Mouse (Mus musculus) left cerebral cortex, adult 11 months (tissue): ENCODE data around the gene Olfr170.
"Not testable (repeated sequence)": the region's sequence is repeated elsewhere in the genome, so short reads cannot be mapped to it uniquely, and the experiment has no call there.

ENCODE experiments used
- DNase-seq: peaks from one replicate; pipeline ENCODE4 v3.0.0; 2022; ENCODE audit warnings: low spot score

The Olfr170 gene

GRCm38 (mm10) chr16:19611782-19612181 lies at the start of gene Olfr170:
TSS of gene Olfr170 (minus strand) at chr16:19611882.
- DNase-seq = not testable (repeated sequence)

GRCm38 (mm10) chr16:19629816-19630215 lies 18.1 kb upstream of the Olfr170 start, which contains the start of gene Olfr171:
TSS of gene Olfr171 (minus strand) at chr16:19629916.
- DNase-seq = no peak

- no peak for DNase-seq
Observed at GRCm38 (mm10) chr16:19603166-19603565, 8.5 kb downstream of the Olfr170 start.

GRCm38 (mm10) chr16:19571709-19572108 lies 40.0 kb downstream of the Olfr170 start, which contains the start of gene Olfr169:
TSS of gene Olfr169 (minus strand) at chr16:19571809.
- DNase-seq = not testable (repeated sequence)
